Mouse (Mus musculus): ENCODE measurements around the gene Sgo2a. TPM values are rescaled to one million over a fixed set of nuclear protein-coding genes. Genes with fewer than 3 reads are reported as not detected.

Gene Sgo2a
- polyA plus RNA-seq, 1 experiment from 2014 or later, result 13.8 TPM

- DNase-seq (ENCODE audit: low spot score), result no peak
Observed at GRCm38 (mm10) chr1:58069181-58069580, 73.4 kb downstream of the Sgo2a start.

GRCm38 (mm10) chr1:58070091-58070490 lies 74.3 kb downstream of the Sgo2a start:
- H3K27me3 ChIP-seq (replicated peaks; ENCODE audit: control insufficient read depth, insufficient read depth, low read length), result no peaks in the 10 kb centered on the region
- no peak overlapping the region for H3K27ac ChIP-seq (replicated peaks; ENCODE audit: low read depth, low read length)
- no peaks in the 10 kb centered on the region for H3K36me3 ChIP-seq (ENCODE audit: control insufficient read depth, insufficient read depth, low read length)
- 94% methylated on average over 11 of the region's 11 CpGs for WGBS
- no peaks in the 10 kb centered on the region for H3K9me3 ChIP-seq (ENCODE audit: control insufficient read depth, low read length)
- no peaks in the 10 kb centered on the region; the same call in 1 of the 2 replicates for H3K4me1 ChIP-seq (ENCODE audit: control insufficient read depth, insufficient read depth, low read length)
- ATAC-seq (ENCODE audit: low read depth) (no peak), DNase-seq (ENCODE audit: low spot score) (no peak)
- H3K4me2 ChIP-seq (ENCODE audit: low read depth, low read length), result no peak overlapping the region
- no peak overlapping the region for H3K4me3 ChIP-seq (ENCODE audit: low read depth, low read length)
- no peak overlapping the region for H3K9ac ChIP-seq (ENCODE audit: low read depth, low read length)

More at GRCm38 (mm10) chr1:58069181-58069580, 73.4 kb downstream of the Sgo2a start:
- H3K4me3 ChIP-seq (ENCODE audit: low read depth, low read length), result no peak overlapping the region
- H3K9me3 ChIP-seq (ENCODE audit: control insufficient read depth, low read length), result no peaks in the 10 kb centered on the region
- no peaks in the 10 kb centered on the region for H3K27me3 ChIP-seq (replicated peaks; ENCODE audit: control insufficient read depth, insufficient read depth, low read length)
- no peak for ATAC-seq (ENCODE audit: low read depth)
- H3K4me1 ChIP-seq (ENCODE audit: control insufficient read depth, insufficient read depth, low read length), result no peaks in the 10 kb centered on the region; the same call in 1 of the 2 replicates
- H3K27ac ChIP-seq (replicated peaks; ENCODE audit: low read depth, low read length), result no peak overlapping the region
- WGBS, result 68% methylated on average over 6 of the region's 6 CpGs
- H3K36me3 ChIP-seq (ENCODE audit: control insufficient read depth, insufficient read depth, low read length), result no peaks in the 10 kb centered on the region
- no peak overlapping the region for H3K9ac ChIP-seq (ENCODE audit: low read depth, low read length)
- no peak overlapping the region for H3K4me2 ChIP-seq (ENCODE audit: low read depth, low read length)

GRCm38 (mm10) chr1:58071006-58071405 lies 75.2 kb downstream of the Sgo2a start:
- DNase-seq (ENCODE audit: low spot score), result no peak
- 83% methylated on average over 9 of the region's 9 CpGs for WGBS
- no peaks in the 10 kb centered on the region for H3K9me3 ChIP-seq (ENCODE audit: control insufficient read depth, low read length)

GRCm38 (mm10) chr1:58071509-58071908 lies 75.7 kb downstream of the Sgo2a start:
- Histone ChIP-seq H3K27me3 (replicated peaks; ENCODE audit: control insufficient read depth, insufficient read depth, low read length) (no peaks in the 10 kb centered on the region), H3K27ac (replicated peaks; ENCODE audit: low read depth, low read length) (no peak overlapping the region), H3K4me1 (ENCODE audit: control insufficient read depth, insufficient read depth, low read length) (no peaks in the 10 kb centered on the region; the same call in 1 of the 2 replicates), H3K9ac (ENCODE audit: low read depth, low read length) (no peak overlapping the region), H3K9me3 (ENCODE audit: control insufficient read depth, low read length) (no peaks in the 10 kb centered on the region), H3K4me2 (ENCODE audit: low read depth, low read length) (no peak overlapping the region), H3K4me3 (ENCODE audit: low read depth, low read length) (no peak overlapping the region), H3K36me3 (ENCODE audit: control insufficient read depth, insufficient read depth, low read length) (no peaks in the 10 kb centered on the region)
- WGBS, result 79% methylated on average over 1 of the region's 1 CpGs
- DNase-seq (ENCODE audit: low spot score) (no peak), ATAC-seq (ENCODE audit: low read depth) (no peak)

More at GRCm38 (mm10) chr1:58071006-58071405, 75.2 kb downstream of the Sgo2a start:
- H3K36me3 ChIP-seq (ENCODE audit: control insufficient read depth, insufficient read depth, low read length), result no peaks in the 10 kb centered on the region
- ATAC-seq (ENCODE audit: low read depth), result no peak
- H3K9ac ChIP-seq (ENCODE audit: low read depth, low read length), result no peak overlapping the region
- H3K4me1 ChIP-seq (ENCODE audit: control insufficient read depth, insufficient read depth, low read length), result no peaks in the 10 kb centered on the region; the same call in 1 of the 2 replicates
- no peak overlapping the region for H3K4me3 ChIP-seq (ENCODE audit: low read depth, low read length)
- H3K27me3 ChIP-seq (replicated peaks; ENCODE audit: control insufficient read depth, insufficient read depth, low read length), result no peaks in the 10 kb centered on the region
- H3K4me2 ChIP-seq (ENCODE audit: low read depth, low read length), result no peak overlapping the region
- H3K27ac ChIP-seq (replicated peaks; ENCODE audit: low read depth, low read length), result no peak overlapping the region

GRCm38 (mm10) chr1:58072416-58072815 lies 76.6 kb downstream of the Sgo2a start:
- Histone ChIP-seq H3K9ac (ENCODE audit: low read depth, low read length) (no peak overlapping the region), H3K4me2 (ENCODE audit: low read depth, low read length) (no peak overlapping the region), H3K4me1 (ENCODE audit: control insufficient read depth, insufficient read depth, low read length) (no peaks in the 10 kb centered on the region; the same call in 1 of the 2 replicates), H3K36me3 (ENCODE audit: control insufficient read depth, insufficient read depth, low read length) (no peaks in the 10 kb centered on the region), H3K27me3 (replicated peaks; ENCODE audit: control insufficient read depth, insufficient read depth, low read length) (no peaks in the 10 kb centered on the region), H3K27ac (replicated peaks; ENCODE audit: low read depth, low read length) (no peak overlapping the region), H3K4me3 (ENCODE audit: low read depth, low read length) (no peak overlapping the region), H3K9me3 (ENCODE audit: control insufficient read depth, low read length) (no peaks in the 10 kb centered on the region)
- WGBS, result 61% methylated on average over 2 of the region's 2 CpGs
- DNase-seq (ENCODE audit: low spot score) (no peak), ATAC-seq (ENCODE audit: low read depth) (no peak)

- no peaks in the 10 kb centered on the region for H3K9me3 ChIP-seq (ENCODE audit: control insufficient read depth, low read length)
- no peak overlapping the region for H3K4me3 ChIP-seq (ENCODE audit: low read depth, low read length)
- no peak overlapping the region for H3K27ac ChIP-seq (replicated peaks; ENCODE audit: low read depth, low read length)
- ATAC-seq (ENCODE audit: low read depth) (no peak), DNase-seq (ENCODE audit: low spot score) (no peak)
- no peaks in the 10 kb centered on the region; the same call in 1 of the 2 replicates for H3K4me1 ChIP-seq (ENCODE audit: control insufficient read depth, insufficient read depth, low read length)
- H3K36me3 ChIP-seq (ENCODE audit: control insufficient read depth, insufficient read depth, low read length), result no peaks in the 10 kb centered on the region
- WGBS, result 70% methylated on average over 12 of the region's 12 CpGs
- no peaks in the 10 kb centered on the region for H3K27me3 ChIP-seq (replicated peaks; ENCODE audit: control insufficient read depth, insufficient read depth, low read length)
- no peak overlapping the region for H3K4me2 ChIP-seq (ENCODE audit: low read depth, low read length)
- H3K9ac ChIP-seq (ENCODE audit: low read depth, low read length), result no peak overlapping the region
Observed at GRCm38 (mm10) chr1:58072991-58073730, 77.4 kb downstream of the Sgo2a start.

- Histone ChIP-seq H3K27me3 (replicated peaks; ENCODE audit: control insufficient read depth, insufficient read depth, low read length) (no peaks in the 10 kb centered on the region), H3K4me2 (ENCODE audit: low read depth, low read length) (no peak overlapping the region), H3K9me3 (ENCODE audit: control insufficient read depth, low read length) (no peaks in the 10 kb centered on the region), H3K4me3 (ENCODE audit: low read depth, low read length) (no peak overlapping the region), H3K9ac (ENCODE audit: low read depth, low read length) (no peak overlapping the region), H3K27ac (replicated peaks; ENCODE audit: low read depth, low read length) (no peak overlapping the region), H3K36me3 (ENCODE audit: control insufficient read depth, insufficient read depth, low read length) (no peaks in the 10 kb centered on the region), H3K4me1 (ENCODE audit: control insufficient read depth, insufficient read depth, low read length) (no peaks in the 10 kb centered on the region; the same call in 1 of the 2 replicates)
- WGBS, result 89% methylated on average over 2 of the region's 2 CpGs
- no peak for DNase-seq (ENCODE audit: low spot score)
- no peak for ATAC-seq (ENCODE audit: low read depth)
Observed at GRCm38 (mm10) chr1:58074266-58074665, 78.5 kb downstream of the Sgo2a start.
